Mouse (Mus musculus) embryo, embryonic 9.5 days (tissue): ENCODE data around the gene Car11.

Experiments used
- DNase-seq: peaks from one replicate; pipeline ENCODE4 v3.0.0-alpha.2; 2017; ENCODE audit errors: extremely low spot score

Gene Car11

GRCm38 (mm10) chr7:45710477-45711191 lies 11.0 kb downstream of the Car11 start:
- DNase-seq: no peak

DNA sequence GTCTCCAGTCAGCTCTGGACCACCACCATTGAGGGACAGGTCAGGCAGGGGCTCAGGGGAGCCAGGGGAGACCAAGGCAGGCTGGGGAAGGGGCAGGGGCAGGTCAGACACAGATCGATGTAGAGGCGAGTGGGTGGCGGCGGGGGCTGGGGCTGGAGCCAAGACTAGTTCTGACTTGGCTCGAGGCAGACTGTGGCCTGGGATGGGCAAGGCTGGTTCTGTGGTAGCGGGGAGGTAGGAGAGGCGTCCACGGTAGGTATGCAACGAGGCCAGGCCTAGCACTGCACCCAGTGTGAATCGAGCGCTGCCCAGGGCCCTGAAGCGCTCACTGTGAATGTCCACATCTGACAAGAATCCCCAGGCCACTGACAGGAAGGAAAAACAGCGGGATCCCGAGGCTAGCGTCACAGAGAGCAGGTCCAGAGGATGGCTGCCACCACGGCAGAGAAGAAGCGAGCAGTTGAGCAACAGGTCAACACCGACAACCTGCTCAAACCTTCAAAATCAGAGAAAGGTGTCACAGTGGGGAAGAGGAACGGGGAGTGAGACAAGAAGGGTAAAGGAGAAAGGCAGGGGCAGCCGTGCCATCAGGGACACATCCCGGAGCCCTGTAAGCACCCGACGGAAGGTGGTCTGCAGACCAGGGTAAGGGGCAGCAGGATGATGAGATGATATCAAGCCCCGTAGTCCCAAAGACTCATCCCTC lies 11.8 kb downstream of the Car11 start:
- DNase-seq: no peak

DNA sequence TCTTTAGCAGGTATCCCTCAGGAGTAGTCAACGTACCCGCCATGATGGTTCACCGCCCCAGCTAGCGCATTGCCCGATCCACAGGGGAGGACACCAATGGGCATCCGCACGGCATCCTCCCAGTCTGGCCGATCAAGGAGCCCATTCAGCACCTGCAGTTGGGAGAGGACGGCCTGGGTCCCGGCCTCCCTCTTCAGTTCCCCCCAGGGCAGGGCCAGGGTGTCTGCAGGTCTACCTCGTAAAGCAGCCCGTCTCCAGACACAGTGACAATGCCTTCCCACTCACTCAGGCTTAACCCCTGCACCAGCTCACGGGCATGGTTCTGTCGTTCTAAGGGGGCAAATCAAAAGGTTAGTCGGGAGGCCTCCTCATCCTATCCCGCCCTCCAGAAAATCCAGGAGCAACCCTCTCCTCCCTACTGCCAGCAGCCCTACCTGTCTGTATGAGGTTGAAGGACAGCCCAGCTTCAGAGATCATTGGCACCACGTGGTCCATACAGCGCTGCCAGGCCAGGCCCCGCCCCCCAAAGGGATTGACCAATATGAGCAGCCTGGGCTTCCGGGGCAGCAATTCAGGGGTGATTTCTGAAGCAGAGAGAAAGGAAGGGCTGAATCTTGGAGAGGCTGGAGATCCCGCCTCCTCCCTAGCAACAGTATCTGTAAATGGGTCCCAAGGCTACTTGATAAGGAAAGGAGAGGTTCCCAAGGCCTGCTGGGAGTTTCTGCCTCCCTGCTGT lies 12.5 kb downstream of the Car11 start:
- no peak for DNase-seq

GRCm38 (mm10) chr7:45713396-45713795 lies 13.8 kb downstream of the Car11 start:
- no peak for DNase-seq

DNA sequence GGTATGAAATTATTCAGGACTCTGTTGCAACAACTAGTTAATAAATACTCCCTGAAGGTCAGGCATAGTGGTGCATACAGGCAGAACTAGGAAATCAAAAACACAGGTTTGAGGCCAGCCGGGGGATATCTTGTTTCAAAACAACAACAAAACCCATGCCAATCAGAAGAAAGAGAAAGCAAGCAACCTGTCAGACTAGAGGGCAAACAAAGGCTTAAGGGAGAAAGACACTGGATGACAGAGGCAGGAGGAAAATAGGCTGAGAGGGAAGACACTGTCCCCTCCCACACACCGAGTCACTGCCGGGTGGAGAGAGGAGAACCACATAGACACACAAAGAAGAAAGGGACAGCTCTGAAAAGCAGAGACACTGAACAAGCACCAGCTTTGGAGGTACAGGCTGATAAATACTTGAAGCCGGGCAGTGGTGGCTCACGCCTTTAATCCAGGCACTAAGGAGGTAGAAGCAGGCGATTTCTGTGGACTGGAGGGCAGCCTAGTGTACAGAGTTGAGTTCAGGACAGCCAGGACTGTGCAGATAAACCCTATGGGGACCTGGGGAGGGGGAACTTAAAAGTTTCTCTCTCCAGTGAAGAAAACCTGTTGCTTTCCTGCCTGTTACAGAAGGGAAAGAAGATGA lies 14.4 kb downstream of the Car11 start:
- no peak for DNase-seq

- no peak for DNase-seq
Measured at GRCm38 (mm10) chr7:45714630-45715089, 15.0 kb downstream of the Car11 start.

GRCm38 (mm10) chr7:45715090-45715708 lies 15.6 kb downstream of the Car11 start, which contains the start of gene Rpl18:
Rpl18 (plus strand) TSS chr7:45715457.
- DNase-seq: peak; percentile 94

DNA sequence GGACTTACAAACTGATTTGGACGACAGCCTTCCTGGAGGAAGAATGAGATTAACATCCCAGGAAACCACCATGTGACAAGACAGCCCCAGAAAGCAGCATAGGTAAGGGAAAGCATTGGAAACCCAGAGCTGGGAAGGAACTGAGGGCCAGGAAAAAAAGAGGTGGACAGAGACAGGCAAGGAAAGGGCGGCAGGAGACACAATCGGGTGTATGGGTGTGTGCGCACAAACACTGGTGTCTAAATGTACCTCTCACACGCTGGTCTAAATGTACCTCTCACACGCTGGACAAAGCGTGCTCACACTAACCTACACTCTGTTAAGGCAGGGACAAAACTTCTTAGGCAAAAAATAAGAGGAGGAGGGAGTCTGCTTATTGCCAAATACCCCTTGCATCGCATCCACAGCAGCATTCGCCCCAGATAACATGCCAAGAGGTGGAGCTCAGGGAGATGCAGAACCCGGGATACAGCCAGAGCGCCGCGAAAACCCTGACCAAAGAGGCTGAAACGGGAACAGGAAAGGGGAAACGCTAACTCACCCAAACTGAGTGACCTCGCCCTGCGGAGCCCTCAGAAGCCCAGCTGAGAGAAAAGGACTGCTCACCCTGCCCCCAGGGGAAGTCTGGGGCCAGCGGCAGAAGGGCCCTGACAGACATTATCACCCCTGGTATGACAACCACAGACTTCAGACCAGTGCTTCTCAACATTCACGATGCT lies 16.3 kb downstream of the Car11 start:
- no peak for DNase-seq

GRCm38 (mm10) chr7:45716460-45716857 lies 16.8 kb downstream of the Car11 start:
- no peak for DNase-seq

DNA sequence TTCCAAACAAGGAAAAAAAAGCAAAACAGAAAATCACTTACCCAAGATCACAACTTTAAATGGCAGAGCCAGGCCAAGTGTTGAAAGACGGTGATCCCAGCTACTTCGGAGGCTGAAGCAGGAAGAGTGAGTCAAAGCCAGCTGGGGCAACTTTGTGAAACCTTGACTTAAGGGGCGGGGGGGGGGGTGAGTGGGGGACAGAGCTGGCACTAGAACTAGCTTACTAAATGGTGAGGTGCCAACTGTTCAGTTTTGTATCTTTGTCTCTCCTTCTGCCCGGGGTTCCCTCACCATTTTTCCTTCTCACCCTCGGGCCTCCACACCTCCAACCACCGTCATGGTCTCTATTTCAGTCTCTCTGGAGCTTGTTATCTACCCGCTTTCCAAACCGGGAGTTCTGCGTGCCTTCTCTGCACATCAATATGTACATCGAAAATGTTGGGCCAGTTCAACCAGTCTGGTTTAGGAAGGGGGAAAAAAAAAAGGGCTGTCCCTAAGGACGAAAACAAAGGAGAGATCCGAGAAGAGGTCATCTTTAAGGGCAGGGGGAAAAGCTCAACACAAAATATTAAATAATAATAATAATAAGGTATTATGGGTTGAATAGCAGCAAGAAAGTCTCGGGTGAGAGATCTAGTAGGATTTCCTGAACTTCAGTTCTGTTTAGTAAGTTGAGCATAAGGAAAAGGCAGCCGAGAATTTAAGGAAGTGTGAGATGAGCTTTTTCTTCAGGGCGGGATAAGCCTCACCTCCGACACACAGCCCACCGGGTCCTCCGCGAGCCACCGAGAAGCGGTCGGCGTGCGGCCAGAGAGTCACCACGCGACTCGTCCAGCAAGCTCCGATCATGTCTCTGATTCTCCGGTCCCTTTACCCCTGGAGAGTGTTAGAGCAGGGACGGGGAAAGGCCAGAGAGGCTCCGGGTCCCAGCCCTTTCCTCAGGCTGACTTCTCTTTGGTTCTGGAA lies 17.6 kb downstream of the Car11 start:
- no peak for DNase-seq

GRCm38 (mm10) chr7:45717918-45718297 lies 18.3 kb downstream of the Car11 start, which contains the start of gene Sphk2:
Sphk2 (minus strand) TSS chr7:45718002.
- DNase-seq: peak; percentile 98

DNA sequence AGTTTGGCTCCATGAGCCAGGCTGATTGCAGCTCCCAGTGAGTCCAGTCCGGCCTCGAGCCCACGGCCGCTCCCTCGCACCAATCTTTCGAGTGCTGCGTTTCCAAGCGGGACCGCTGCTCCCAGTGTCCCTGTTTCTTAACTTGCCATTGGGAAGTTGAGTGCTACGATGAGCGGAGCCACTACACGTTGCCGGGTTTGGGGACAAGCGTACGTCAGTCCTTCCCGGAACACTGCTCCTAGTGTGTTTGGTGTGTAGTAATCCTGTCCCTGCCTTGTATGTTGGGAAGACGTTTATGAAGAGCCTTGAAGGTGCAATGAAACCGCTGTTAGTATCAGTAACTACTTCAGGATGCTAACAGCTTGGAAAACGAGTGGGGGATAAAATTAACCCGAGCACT lies 18.7 kb downstream of the Car11 start:
- DNase-seq: no peak

DNA sequence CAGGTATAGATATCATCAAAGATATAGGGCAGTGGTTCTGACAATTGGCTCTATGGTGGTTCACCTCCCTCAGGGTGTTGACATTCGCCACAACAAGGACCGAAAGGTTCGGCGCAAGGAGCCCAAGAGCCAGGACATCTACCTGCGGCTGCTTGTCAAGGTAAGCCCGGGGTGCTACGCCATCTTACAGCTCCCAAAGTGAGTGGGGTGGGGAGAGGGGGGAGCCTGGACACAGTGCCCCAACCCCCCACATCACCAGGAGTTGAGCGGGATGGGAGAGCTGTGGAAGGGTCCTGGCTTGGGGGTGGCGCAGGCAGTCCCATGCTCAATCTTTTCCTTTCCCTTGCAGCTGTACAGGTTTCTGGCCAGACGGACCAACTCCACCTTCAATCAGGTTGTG lies 19.5 kb downstream of the Car11 start:
- DNase-seq: no peak

- no peak for DNase-seq
Measured at GRCm38 (mm10) chr7:45719738-45720412, 20.2 kb downstream of the Car11 start.

GRCm38 (mm10) chr7:45720413-45721233 lies 21.0 kb downstream of the Car11 start, which contains the start of gene Fam83e:
Fam83e (plus strand) TSS chr7:45721212.
- no peak for DNase-seq

- DNase-seq: no peak
Measured at GRCm38 (mm10) chr7:45721234-45721571, 21.6 kb downstream of the Car11 start.

DNA sequence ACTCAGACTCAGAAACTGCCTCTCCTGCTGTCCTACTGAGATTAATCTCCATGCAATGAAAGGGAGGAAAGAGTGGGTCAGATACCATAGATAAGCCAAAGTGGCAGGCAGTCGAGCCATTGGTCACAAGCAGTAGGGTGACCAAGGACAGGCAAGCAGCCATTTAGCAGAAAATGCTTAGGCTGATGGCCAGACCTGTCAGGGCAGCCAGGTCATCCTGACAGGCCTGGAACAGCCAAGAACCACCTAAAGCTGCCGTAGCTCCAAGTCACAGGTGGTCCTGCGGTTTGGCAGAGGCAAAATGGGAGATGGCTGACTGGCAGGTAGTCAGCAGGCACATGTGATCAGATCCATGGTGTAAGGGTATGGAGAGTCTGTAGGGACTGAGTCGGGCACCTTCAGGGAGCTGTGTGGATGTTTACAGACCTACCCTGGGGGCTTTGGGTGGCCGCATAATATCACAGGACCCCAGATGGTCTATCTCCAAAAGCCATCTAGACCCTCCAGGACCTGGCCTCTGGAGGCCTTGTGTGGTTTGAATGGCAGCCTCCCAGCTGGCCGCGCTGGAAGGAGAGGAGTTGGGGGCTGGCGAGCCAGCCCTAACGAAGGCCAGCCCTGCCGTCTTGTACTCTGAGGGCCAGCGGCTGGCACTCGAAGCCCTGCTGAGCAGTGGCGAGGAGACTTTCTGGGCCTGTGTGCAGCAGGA lies 22.2 kb downstream of the Car11 start:
- DNase-seq: no peak

GRCm38 (mm10) chr7:45722348-45722713 lies 22.7 kb downstream of the Car11 start:
- DNase-seq: no peak
